Mouse (Mus musculus): ENCODE results near the gene Sox8.

Gene Sox8

DNA sequence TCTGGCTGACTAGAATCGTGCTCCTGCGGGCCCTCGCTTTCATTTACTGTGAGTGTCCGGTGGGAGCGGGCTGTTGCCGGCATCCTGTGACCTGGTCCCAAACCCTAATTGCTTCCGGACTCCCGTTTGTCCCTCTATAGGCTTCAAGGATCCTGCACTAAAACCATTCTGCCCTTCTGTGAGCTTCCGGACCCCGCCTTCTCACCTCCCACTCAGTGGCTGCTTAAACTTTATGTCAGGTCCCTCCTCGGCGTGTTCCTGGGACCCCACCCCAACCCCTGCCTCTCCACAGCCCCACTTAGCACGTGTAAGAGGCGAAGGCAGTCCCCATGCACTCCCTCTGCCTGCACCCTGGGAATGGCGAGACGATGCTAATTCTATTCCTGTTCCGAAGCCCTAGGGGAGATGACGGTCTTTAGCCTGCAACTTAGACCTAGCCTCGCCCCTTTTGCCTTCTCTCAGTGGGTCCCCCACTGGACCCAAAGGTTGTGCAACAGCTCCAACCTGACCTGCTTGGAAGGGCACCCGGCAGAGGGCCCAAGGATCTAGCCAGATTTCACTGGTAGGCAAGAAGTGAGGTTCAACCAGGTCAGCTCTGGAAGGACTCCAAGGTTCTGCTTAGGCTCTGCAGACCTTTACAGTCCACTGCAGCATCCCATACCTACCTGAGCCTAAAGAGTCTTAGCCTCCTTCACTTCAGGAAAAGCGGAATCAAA is 9.0 kb upstream of the Sox8 start:
- DNase-seq (ENCODE audit: low read depth), result no peak

DNA sequence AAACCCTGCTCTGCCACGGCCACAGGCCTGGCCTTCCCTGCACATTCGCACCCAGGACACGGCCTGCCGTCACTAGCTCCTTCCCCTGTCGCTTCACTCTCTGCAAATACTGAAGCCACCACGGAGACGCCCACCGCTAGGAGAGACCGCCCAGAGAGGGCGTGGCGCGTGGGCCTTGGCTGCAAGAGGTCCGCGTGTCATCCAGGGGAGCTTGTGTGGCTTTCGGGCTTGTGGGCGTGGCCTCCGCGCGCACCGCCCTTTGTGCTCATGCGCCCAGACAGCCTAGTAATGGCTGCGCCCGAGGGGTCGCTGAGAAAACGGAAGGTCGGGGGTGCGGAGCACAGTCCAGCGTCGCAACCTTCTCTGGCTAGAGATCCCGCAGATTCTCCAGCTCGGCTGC is 8.4 kb upstream of the Sox8 start, which contains the start of gene Lmf1:
Lmf1 (plus strand) TSS at position 166 of the 400 bp plus-strand sequence.
- DNase-seq (ENCODE audit: low read depth), result peak; percentile 98

DNA sequence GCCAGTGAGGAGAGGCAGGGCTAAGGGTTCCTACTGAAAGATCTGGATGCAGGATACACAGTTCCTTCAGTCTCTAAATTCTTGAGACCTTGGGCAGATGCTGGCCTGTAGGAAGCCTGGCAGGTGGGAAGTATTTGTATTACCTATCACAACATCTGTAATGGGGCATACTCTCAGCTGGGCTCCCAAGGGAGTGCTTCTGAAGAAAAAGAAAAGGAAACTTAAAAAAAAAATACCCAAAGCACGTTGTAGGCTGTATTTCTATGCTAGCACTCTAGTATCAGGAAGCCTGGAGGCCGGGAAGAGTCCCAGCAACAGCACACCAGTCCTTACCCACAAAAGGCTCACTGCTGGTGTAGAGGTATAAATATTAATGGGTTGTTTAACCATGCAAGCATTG is 7.2 kb upstream of the Sox8 start:
- no peak for DNase-seq (ENCODE audit: low read depth)

DNA sequence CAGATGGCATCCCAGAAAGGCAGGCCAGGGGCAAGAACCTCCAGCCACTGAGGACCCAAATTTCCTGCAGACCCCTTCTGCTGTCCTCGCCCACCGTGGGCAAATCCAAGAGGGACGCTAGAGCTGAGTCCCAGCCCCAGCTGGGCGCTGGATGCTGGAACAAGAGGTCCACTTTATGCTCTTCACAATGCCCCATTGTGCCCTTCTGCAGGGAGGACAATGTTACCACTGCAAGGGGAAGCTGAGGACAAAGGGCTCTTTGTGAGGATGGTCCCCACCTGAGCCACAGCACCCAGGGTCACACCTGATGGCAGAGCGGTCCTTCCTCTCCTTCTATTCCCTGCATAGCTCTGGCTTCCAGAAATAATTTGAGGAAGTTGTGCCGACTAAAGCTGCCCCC is 6.8 kb upstream of the Sox8 start:
- no peak for DNase-seq (ENCODE audit: low read depth)

DNA sequence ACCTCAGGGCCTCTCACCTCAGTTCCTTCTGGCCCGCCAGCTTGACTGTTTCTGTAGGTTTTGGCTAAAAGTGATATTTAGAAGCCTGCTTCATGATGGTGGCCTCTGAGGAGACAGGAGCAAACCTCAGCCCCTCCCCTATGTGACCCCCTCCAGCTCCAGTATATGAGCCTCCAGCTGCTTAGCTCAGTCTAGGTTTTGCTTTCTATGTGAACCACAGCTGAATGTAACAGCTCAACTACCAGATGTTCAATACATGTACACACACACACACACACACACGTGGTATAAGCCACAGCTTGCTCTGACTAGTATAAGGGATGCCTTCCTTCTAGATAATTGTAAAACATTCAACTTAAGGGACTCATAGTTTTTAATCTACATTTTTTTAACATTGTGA is 5.5 kb upstream of the Sox8 start:
- DNase-seq (ENCODE audit: low read depth), result no peak

DNA sequence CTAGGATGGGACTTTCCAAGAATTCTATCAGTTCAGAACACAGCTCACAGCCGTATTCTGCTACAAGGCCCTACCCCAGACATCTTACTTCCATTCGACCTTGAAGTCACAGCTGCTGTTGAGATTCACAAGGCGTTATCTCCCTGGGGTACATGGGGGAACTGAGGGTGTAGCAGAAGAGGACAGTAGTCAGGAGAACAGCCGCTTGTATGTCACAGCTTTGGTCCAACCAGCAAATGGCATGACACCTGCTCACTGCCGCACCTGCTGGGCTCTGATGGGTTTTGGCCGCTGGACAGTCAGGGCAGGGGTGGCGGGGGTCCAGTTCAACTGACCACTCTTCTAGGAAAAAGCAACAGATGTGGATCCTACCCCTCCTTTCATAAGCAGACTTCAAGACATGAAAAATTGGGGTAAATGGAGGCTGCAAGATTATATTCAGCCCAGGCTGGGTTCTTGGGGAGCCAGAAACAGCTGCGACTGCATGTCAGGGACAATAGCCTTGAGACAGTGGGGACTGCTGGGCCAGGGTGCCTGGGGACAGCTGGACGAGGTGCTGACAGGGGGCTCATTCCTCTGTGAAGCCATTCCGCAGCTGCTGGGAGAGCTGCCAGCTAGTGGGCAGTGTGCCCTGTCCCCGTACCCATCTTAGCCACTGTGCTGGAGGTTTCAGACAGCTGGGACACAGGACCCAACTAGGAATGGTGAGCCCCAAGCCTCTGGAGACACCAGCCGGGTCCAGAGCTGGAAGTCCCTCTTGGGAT is 4.9 kb upstream of the Sox8 start:
- DNase-seq (ENCODE audit: low read depth), result no peak

DNA sequence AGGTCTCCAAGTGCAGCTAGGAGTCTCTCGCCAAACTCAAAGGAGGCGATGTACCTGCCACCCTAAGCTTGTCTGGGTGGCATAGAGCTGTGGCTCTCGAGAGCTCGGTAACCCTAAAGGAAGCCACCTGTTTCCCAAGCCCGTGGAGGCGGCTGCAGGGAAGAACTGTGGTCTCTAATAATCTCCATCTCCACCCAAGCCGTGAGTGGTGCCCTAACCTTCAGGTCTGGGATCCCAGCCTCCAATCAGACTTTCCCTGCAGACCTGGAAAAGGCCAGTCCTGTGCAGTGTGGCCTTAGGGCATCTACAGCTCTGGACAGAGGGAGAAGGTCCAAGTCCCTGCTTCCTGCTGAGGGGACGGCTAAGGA is 951 bp upstream of the Sox8 start:
- DNase-seq (ENCODE audit: low read depth), result no peak

DNA sequence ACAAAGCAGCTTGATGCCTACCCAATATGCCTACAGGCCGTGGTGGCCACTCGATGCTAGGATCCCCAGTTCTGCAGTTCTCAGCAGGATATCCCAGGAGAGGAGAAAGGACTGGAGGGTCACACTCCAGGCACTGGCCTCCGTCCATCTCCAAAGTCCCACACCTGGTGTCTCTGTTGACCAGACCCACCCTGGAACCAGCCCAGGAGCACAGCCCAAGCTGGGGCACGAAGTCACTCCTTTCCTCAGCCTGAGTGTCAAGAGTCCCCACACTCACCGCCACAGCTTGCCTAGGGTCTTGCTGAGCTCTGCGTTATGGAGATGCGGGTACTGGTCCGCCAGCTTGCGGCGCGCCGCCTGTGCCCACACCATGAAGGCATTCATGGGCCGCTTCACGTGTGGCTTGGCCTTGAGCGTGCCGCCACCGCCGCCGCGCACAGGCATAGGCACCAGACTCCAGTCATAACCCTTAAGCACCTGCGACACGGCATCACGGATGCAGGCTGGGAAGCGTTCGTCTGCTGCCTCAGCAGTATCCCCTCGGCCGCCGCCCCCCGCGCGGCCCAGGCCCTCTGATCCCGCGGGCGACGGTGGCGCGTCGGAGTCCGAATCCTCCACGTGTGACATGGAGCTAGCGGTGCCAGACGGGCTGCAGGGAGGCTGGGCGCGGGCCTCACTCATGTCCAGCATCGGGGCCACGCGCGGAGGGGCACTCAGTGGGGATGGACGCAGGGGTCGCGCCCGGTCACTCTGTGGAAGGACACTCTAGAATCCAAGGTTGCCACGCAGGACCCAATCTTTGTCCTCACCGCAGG is 446 bp downstream of the Sox8 start:
- DNase-seq (ENCODE audit: low read depth), result peak; percentile 41

DNA sequence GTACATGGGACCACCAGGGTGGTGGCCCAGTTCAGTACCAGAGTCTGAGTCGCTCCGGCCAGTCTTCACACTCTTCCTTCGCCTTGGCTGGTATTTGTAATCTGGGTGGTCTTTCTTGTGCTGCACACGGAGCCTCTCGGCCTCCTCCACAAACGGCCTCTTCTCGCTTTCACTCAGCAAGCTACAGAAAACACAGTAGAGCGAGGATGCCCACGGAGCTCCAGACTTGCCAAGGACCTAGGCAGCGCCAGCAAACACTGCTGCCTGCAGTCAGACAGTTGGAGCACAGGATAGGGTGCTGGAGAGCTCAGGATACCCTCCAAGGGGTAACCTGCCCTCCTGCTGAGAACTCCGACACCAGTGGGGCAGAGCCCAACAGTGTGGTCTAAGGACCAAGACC is 1.6 kb downstream of the Sox8 start:
- DNase-seq (ENCODE audit: low read depth), result no peak

DNA sequence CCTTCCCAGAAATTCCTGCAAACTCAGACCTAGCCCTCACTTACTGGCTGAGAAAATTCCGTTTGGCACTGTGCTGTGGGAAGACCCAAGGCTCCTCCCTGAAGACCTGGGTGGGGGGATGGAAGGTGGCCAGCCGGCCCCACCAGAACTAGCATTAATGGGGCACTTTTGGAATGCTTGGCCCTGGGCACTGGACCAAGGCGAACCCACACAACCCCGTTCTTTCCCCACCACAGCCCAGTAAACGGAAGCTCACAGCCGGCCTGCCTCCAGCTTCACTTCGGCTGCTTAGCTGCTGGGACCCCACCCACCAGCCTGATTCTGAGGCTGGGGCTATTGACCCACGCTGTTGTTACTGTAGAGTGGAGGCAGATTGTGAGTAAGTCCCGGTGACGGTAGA is 2.3 kb downstream of the Sox8 start:
- no peak for DNase-seq (ENCODE audit: low read depth)

DNA sequence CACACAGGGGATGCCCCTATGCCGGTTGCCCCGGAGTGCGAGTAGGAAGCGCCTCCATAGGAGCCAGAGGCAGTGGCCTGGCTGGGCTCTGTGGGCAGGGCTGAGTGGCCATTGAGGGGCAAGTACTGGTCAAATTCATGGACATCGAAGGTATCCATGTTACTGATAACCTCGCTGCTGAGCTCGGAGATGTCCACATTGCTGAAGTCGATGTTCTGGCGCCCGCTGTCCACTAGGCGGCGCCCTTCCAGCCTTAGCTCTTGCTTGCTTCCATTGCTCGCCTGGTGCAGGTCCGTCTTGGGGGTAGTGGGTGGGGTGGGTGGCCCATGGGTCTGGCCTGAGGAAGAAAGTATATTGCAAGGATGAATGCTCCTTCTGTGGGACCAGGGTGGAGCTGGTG is 2.7 kb downstream of the Sox8 start:
- peak; percentile 81 for DNase-seq (ENCODE audit: low read depth)

DNA sequence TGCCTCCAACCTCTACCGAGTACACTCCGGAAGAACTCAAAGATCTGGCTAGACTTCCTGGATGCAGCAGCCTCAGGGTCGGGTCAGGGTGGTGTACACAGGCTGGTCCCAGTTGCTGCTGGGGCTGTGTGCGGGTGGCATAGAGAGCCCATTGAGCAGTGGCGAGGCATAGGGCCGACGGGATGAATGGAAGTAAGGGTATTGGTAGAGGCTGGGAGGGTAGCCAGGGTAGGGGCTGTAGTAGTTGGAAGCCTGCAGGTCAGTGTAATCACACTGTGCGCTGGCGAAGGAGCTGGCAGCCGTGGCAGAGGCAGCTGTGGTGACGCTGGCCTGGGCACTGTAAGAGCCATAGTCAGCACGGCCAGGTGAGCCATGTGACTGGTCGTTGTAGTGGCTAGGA is 3.2 kb downstream of the Sox8 start:
- DNase-seq (ENCODE audit: low read depth), result no peak

DNA sequence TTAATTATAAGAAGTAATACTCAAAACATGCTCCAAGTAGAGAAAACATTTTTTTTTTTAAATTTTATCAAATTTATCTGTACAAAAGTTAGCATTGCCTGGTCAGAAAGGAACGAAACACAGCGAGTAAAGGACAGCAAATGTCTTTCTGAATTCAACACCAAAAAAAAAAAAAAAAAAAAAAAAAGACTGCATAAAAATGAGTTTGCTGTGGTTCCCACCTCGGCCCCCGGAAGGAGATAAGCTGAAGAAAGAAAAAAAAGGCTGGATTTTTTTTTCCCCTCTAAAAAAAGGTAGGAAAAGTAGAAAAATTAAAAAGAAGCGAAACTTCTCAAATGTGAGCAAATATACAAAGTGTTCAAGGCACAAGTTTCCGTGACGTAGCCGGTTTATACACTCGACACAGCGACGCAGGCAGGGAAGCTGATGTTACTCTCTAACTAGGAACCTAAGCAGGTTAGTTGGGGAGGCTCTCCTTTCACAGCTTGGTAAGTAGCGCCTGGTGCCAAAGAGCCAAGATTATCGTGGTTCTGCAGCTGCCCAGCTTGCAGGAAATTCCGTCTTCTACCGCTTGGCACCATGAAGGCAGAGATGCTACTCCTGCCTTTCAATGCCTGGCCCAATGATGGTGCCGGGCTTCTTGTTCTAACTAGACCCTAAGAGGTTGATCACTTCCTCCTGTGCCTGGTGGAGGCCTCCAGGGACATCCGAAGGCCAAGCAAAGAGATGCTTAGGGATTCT is 4.5 kb downstream of the Sox8 start:
- DNase-seq (ENCODE audit: low read depth), result no peak

DNA sequence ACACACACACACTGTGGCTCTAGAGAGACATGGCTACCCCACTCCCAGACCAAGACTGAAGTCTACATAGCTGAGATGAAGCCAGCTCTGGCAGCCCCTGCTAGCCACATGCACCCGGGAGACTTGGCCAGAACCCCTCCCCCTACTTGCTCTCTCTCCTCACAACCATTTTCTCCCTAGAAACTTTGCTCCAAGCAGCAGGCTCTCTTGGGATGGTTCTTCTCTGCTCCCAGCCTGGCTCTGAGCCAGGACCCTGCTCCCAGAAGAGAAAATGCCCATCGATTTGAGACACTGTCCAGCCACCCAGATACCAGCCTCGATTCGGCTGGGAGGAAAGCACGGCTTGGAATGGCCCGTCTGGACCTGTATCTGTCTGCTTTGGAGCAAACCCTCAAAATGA is 5.2 kb downstream of the Sox8 start:
- no peak for DNase-seq (ENCODE audit: low read depth)

DNA sequence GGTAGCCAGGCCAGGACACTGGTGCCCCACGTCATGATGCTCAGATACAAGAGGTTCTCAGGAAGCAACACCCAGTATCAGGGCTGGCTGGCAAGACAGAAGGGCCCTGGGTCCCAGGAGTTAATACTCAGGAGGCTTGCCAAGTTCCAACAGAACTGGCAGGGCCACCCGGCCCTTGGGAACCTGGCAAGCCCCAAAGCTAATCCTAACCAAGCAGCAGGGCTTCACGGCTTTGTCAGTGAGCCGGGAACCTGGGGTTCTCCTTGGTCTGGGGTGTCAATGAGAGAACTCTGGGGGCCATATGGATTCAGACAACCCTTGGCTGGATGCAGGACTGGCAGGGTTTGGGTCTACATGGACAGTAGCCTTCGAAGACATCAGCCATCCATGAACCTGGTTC is 6.0 kb downstream of the Sox8 start:
- DNase-seq (ENCODE audit: low read depth), result no peak

DNA sequence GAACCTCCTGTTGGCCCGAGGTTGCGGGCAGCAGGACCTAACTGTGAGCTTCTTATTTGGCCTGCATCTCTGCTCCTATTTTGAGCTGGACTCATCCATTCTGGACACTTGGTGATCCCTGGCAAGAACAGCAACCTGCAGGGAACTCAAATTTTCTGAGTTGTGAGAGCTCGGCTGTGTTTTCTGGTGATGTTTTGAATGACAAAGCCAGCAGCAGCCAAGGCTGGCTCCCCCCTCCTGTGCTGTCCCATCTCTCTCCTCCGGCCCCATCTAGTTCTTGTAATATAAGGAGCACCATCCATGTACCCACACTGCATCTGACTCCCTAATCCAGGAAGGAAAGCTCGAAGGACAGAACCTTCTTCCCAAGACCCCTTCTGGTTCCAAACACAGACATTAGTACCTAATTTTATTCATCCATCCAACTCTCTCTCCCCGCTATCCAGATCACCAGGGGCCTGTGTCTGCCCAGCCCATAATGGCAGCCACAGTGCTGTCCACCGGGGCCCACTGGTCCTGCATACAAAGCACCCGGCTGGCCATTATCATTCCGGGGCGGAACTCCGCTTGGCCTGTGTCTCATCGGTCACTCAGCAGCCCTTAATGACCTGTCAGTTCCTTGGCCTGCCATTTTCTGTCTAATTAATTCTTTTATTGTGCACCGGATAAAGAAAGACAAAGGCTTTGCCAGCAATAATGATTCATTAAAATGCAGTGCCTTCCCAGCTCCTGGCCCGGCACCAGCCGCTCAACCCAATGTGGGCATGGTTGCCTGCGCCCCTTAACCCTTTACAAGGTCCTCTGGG is 9.1 kb downstream of the Sox8 start:
- no peak for DNase-seq (ENCODE audit: low read depth)

DNA sequence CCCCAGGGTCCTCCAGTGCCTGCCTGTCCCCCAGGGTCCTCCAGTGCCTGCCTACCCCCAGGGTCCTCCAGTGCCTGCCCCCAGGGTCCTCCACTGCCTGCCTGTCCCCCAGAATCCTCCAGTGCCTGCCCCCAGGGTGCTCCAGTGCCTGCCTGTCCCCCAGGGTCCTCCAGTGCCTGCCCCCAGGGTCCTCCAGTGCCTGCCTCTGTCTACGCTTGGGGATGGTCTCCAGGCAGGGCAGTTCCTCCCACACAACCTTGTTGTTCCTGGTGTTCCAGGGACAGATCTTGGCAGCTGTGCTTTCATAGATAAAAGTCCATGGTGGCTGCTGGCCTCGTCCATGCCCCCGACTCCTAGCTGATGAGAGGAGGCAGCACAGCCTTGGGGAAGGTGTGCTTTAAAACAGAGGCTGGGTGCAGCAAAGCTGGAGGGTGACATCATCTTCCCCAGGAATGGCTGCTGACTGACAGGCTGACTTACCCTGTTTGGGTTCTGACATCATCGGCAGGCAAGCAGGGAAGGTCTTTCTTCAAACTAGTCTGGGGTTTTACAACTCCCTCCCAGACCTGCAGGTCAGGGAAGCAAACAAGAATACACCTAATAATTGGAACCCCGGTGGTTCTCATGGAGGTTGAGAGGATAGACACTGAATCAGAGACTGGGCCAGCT is 9.8 kb downstream of the Sox8 start:
- DNase-seq (ENCODE audit: low read depth), result no peak

DNA sequence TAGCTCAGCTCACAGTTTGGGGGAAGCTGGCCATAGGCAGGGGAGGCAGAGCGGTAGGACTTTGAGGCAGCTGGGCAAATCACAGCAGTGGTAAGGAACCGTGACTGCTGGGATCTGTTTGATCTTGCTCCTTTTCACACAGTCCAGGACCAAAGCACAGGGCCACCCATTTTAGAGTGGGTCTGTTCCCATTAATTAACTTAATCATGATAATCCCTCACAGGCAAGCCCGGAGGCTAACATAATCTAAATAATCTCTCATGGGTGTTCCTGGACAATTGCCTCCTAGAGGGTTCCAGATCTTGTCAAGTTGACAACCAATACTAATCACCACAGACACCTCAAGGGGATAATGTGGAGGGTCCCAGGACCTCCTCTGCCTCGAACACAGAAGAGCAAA is 10.9 kb downstream of the Sox8 start:
- no peak for DNase-seq (ENCODE audit: low read depth)

DNA sequence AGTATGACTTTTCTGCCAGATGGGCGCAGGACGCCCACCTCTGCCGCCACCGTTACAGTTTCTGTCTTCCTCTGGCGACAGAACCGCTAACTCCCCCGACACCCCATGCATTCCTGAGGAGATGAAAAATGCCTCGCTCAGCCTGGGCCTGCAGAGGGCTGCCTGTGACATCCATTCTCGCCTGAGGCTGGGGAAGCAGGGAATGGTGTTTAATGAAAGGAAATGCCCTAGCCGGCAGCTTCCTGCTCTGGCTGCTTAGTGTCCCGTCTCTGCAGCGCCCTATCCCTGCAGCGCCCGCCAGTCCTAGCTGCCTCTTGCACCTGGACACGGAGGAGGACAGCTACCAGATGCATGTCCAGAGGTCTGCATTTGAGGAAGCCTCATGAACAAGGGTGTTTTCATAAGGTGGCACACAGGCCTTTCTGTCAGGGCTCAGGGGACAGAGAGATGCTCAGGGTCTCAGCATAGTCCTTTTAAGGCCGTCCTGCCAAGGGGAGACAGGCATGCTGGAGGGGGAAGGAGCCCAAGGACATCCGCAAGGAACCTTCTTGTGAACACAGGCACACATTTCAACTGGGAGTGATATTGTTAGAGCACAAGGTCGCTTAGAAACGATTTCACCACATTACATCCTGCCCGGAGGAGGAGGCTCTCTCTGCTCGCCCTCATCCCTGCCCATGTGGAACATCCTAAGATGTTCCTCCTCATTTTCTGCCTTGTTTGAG is 13.7 kb downstream of the Sox8 start:
- no peak for DNase-seq (ENCODE audit: low read depth)

All from induced T-regulatory cell, adult 2 months (primary cell).